Mouse (Mus musculus) adrenal gland (tissue): Measurements from ENCODE around the gene Fgf23.

Experiments used
- intact Hi-C: fragments of 180-260 bp; cut with DNase I; formaldehyde crosslinking; loops from one replicate; pipeline ENCODE4 v1.15.1; 2025
- long read RNA-seq, 2 experiments: library from polyadenylated mRNA; unstranded; transcript quantifications; one replicate each; pipeline ENCODE4 v2.0.0; 2020; ENCODE audit warnings: borderline replicate concordance in 1 of 2; ENCODE audit not compliant: insufficient replicate concordance in 1 of 2

Fgf23 gene
- long read RNA-seq, experiment 1 = 0 reads
- long read RNA-seq, experiment 2 = 0 reads

GRCm38 (mm10) chr6:127072817-127073216 is at the start of gene Fgf23:
Fgf23 (plus strand) TSS chr6:127072902.
- intact Hi-C loops = no loop called here

- intact Hi-C loops = no loop called here
Measured at GRCm38 (mm10) chr6:127024836-127025235, 47.9 kb upstream of the Fgf23 start.

GRCm38 (mm10) chr6:127034760-127035159 is 37.9 kb upstream of the Fgf23 start:
- intact Hi-C loops = no loop called here

GRCm38 (mm10) chr6:127044909-127045308 is 27.8 kb upstream of the Fgf23 start:
- intact Hi-C loops = no loop called here

- intact Hi-C loops = no loop called here
Measured at GRCm38 (mm10) chr6:127050847-127051246, 21.9 kb upstream of the Fgf23 start.

GRCm38 (mm10) chr6:127056990-127057588 is 15.6 kb upstream of the Fgf23 start:
- intact Hi-C loops = no loop called here

GRCm38 (mm10) chr6:127059975-127060374 is 12.7 kb upstream of the Fgf23 start:
- intact Hi-C loops = no loop called here

- intact Hi-C loops = no loop called here
Measured at GRCm38 (mm10) chr6:127063915-127064314, 8.8 kb upstream of the Fgf23 start.

- intact Hi-C loops = no loop called here
Measured at GRCm38 (mm10) chr6:127064815-127065214, 7.9 kb upstream of the Fgf23 start.

- intact Hi-C loops = loop anchor here (10.0 kb wide), 1 partner anchor 125 kb away; no protein-coding TSS in a partner anchor
Measured at GRCm38 (mm10) chr6:127079867-127080731, 7.4 kb downstream of the Fgf23 start.

- intact Hi-C loops = loop anchor here (10.0 kb wide), 1 partner anchor 127 kb away; no protein-coding TSS in a partner anchor
Measured at GRCm38 (mm10) chr6:127081820-127082219, 9.1 kb downstream of the Fgf23 start.

- intact Hi-C loops = loop anchor here (10.0 kb wide), 1 partner anchor 132 kb away; no protein-coding TSS in a partner anchor
Measured at GRCm38 (mm10) chr6:127086739-127087138, 14.0 kb downstream of the Fgf23 start.

- intact Hi-C loops = no loop called here
Measured at GRCm38 (mm10) chr6:127094565-127094964, 21.9 kb downstream of the Fgf23 start.

GRCm38 (mm10) chr6:127103506-127104275 is 31.0 kb downstream of the Fgf23 start:
- intact Hi-C loops = no loop called here

GRCm38 (mm10) chr6:127104396-127105029 is 31.8 kb downstream of the Fgf23 start:
- intact Hi-C loops = no loop called here

GRCm38 (mm10) chr6:127105107-127105506 is 32.4 kb downstream of the Fgf23 start:
- intact Hi-C loops = no loop called here

GRCm38 (mm10) chr6:127106189-127106588 is 33.5 kb downstream of the Fgf23 start:
- intact Hi-C loops = no loop called here

- intact Hi-C loops = no loop called here
Measured at GRCm38 (mm10) chr6:127106726-127107125, 34.0 kb downstream of the Fgf23 start.

GRCm38 (mm10) chr6:127107413-127107812 is 34.7 kb downstream of the Fgf23 start:
- intact Hi-C loops = no loop called here

- intact Hi-C loops = no loop called here
Measured at GRCm38 (mm10) chr6:127108368-127109060, 35.8 kb downstream of the Fgf23 start.
